Mouse (Mus musculus): Measurements from ENCODE around the gene Igdcc3. TPM values are rescaled to one million over a fixed set of nuclear protein-coding genes. Genes with fewer than 3 reads are reported as not detected.
"Not testable (repeated sequence)": the region's sequence is repeated elsewhere in the genome, so short reads cannot be mapped to it uniquely, and the experiment has no call there.

The Igdcc3 gene
- polyA plus RNA-seq, 2 experiments from 2014 or later: not detected

- ATAC-seq: not testable (repeated sequence)
Measured at GRCm38 (mm10) chr9:65207041-65207815, 66.2 kb downstream of the Igdcc3 start.

DNA sequence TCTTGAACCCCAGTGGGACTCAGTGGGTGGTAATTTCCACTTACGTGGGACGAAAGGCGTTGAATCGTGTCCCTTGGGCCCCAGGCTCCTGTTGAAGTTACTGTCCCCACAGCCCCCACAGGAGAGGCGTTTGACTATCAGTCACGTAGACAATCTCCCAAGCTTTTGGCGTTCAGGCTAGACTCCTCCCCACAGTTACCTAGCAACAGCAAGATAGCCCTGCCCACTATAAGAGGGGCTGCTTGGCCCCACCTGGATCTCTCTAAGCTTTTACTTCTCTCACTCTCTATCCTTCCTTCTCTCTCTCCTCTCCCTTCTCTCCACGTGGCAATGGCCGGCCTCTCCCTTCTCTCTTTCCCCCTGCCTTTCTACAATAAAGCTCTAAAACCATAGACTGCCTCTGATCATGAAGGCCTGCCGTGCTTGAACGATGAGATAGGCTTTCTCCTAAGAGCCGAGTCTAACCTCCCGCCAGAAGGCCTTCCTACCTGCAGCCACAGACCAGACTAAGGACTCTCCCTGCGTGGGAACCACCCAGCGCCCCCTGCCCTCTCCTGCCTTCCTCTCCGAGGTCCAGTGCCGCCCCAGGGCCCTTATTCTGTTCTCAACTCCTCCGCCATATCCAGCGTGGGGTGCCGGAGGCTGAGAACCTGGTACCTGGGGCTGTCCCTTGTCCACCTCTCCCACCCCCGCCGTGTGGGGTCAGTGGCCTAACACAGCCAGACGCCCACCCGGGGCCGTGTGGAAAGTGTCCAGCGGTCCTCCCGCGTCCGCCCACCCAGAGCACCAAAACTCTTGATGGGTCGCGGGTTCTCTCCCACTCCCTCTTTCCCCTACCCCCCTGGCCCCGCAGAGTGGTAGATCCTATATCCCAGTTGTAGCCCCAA is 67.5 kb downstream of the Igdcc3 start:
- no peak for ATAC-seq

DNA sequence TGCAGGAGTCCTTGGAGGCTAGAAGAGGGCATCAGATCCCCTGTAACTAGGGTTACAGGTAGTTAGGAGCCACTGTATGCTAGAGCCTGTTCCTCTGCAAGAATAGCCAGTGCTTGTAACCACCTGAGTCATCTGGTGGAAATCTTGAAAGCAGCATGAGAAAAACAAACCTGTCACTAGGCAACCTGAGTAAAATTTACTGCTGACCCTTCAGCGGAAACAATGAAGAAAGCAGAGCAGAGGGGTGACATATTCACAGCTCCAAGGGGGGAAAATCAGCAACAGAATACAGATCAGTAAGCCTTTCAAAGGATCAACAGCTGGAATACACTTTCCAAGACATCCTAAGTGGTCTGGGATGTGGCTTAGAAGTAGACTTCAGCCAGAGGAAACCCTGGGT is 70.6 kb downstream of the Igdcc3 start:
- no peak for ATAC-seq

GRCm38 (mm10) chr9:65214425-65214777 is 73.4 kb downstream of the Igdcc3 start:
- no peak for ATAC-seq

DNA sequence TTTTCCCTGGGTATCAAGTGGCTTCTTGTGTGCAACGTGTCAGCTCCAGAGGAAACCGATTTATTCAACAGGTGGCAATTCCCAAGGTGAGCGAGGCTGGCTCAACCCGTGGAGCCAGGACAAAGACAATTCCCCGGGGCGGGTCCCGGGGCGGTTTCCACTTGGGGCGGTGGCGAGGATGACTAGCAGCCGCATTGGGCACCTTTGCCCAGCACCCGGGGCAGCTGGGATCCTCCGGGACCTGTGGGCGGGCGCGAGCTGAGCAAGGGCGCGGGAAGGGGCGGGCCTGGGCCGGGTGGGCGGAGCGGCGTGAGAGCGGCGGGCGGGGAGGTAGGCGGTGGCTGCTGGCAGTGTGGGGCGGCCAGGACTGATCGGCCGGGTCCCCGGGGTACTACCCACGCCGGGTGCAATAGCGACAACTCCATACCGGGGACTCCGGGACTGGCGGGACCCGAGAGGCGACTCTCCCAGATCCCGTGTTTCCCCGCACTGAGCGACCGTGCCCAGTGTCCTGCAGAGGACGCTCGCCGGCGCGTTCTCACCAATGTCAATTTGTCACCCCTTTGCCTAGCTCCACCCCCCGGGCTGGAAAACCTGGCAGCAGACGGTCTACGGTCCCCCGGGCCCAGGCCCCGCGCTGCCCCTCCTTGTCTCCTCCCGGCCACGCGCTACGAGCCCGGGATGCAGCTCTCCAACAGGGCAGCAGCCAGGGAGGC is 73.9 kb downstream of the Igdcc3 start:
- peak; percentile 80 for ATAC-seq

DNA sequence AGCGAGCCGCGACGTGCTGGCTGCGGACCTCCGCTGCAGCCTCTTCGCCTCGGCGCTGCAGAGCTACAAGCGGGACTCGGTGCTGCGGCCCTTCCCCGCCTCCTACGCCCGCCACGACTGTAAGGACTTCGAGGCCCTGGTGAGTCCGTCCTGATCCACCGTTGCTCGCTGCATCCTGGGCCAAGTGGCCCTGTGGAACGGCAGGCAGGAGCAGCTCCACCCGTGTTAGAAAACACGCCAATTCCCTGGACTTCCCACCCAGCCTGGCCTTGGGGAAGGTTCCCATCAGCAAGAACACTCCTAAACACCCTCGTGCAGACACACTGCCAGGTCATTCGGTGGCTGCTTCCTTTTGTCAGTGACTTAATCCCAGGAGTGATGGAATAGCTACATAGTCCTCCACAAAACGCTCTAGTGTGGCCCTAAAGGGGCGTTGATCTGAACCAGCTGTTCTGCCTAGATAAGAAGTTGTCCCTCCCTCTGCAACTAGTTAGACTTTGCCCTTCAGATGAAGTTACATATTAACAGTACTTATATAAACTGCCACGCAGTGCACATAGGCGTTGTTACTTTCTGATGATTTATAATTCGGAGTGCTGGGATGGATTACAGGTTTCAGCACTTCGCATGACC is 74.6 kb downstream of the Igdcc3 start:
- ATAC-seq: no peak

- ATAC-seq: peak; percentile 74
Measured at GRCm38 (mm10) chr9:65216972-65217371, 76.0 kb downstream of the Igdcc3 start.

DNA sequence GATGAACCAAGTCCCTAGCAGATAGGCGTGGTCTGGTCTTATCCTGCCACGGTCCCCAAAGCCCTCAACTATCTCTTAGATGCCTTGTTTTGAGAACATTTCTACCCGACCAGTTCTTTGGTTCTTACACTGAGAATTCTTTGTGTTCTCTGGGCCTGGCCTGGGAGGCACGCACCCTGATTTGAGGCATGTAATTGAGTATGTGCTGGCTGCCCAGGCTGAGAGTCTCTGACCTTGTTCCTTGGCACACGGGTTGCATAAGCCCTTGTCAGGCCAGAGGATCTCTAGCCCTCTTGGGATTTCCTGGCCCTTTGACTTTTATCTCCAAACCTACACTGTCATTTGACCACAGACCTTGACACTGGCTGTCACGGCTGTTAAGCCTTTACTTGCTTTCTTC is 76.7 kb downstream of the Igdcc3 start:
- ATAC-seq: no peak

GRCm38 (mm10) chr9:65218916-65219315 is 77.9 kb downstream of the Igdcc3 start:
- ATAC-seq: no peak

DNA sequence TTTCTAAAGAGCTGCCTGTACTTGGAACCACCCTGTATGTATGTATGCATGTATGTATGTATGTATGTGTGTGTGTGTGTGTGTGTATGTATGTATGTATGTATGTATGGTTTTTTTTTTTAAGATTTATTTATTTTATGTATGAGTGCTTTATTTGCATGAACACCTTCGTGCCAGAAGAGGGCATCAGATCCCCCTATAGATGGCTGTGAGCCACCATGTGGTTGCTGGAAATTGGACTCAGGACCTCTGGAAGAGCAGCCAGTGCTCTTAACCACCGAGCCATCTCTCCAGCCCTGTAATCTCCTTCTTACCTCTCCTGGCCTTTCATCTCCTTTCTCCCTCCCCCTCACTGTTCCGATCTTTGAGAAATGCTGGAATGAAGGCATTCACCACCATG is 79.4 kb downstream of the Igdcc3 start:
- not testable (repeated sequence) for ATAC-seq

- no peak for ATAC-seq
Measured at GRCm38 (mm10) chr9:65223927-65224326, 82.9 kb downstream of the Igdcc3 start.

DNA sequence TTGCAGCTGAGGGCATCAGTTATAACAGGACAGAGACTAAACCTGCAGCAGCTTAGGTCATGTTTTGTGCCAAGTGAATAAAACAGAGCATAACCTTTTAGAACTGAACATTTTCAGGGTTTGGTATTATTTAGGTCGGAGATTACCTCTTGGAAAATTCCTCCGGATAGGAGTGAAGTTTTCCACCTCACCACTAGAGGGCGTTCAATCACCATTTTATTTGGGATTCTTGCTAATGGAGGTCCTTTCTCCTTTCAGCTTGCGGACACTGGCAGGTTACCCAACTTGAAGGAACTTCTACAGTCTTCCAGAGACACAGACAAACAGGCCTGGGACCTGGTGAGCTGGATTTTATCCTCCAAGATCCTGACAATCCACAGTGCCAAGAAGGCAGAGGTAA is 84.8 kb downstream of the Igdcc3 start:
- no peak for ATAC-seq

GRCm38 (mm10) chr9:65230250-65230649 is 89.3 kb downstream of the Igdcc3 start:
- no peak for ATAC-seq

GRCm38 (mm10) chr9:65231284-65231683 is 90.3 kb downstream of the Igdcc3 start:
- ATAC-seq: no peak

- ATAC-seq: no peak
Measured at GRCm38 (mm10) chr9:65233243-65233985, 92.4 kb downstream of the Igdcc3 start.

DNA sequence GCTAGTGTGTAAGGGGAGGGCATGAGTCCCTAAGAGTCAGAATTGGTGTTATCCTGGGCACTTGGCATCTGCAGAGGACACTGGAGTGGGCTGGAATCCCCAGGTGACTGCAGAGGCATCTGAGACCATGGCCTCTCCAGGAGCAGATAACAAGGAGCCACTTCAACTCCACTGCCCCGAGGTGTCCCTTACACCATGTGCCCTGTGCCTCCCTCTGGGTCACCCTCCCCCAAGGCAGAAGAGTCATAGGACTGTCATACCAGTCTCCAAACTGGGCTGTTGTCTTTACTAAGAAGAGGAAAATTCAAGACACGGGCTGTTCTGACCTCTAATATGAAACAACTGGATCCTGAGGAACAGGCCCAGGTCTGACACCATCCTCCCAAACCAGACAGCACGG is 93.7 kb downstream of the Igdcc3 start:
- no peak for ATAC-seq

Other genes with a start within 250 kb of the Igdcc3 start
- under 1 TPM; 0.09 to 0.44 TPM for gene Slc24a1, start 189.6 kb upstream of the Igdcc3 start, polyA plus RNA-seq (2017; shearing (Covaris generic))
- gene Ints14, start 180.3 kb upstream of the Igdcc3 start, polyA plus RNA-seq (2017; shearing (Covaris generic)): 10 to 100 TPM; 41.1 to 45.7 TPM
- 100 to 1,000 TPM; 133 to 142 TPM for gene Hacd3, start 119.5 kb upstream of the Igdcc3 start, polyA plus RNA-seq (2017; shearing (Covaris generic))
- 10 to 100 TPM; 19.9 to 23.4 TPM for gene Dpp8, start 108.8 kb upstream of the Igdcc3 start, polyA plus RNA-seq (2017; shearing (Covaris generic))
- under 1 TPM in 1 of 2 experiments, not detected in 1; 0.05 TPM for gene Igdcc4, start 39.7 kb upstream of the Igdcc3 start, polyA plus RNA-seq (2017; shearing (Covaris generic))
- 1 to 10 TPM; 6.4 to 7.5 TPM for gene Parp16, start 54.2 kb downstream of the Igdcc3 start, polyA plus RNA-seq (2017; shearing (Covaris generic))
- gene Cilp, start 124.0 kb downstream of the Igdcc3 start, polyA plus RNA-seq (2017; shearing (Covaris generic)): not detected
- 10 to 100 TPM; 35.2 to 36.3 TPM for gene Clpx, start 153.1 kb downstream of the Igdcc3 start, polyA plus RNA-seq (2017; shearing (Covaris generic))
- gene Pdcd7, start 204.9 kb downstream of the Igdcc3 start, polyA plus RNA-seq (2017; shearing (Covaris generic)): 1 to 10 TPM; 4.5 to 7.7 TPM
- gene Ubap1l, start 219.9 kb downstream of the Igdcc3 start, polyA plus RNA-seq (2017; shearing (Covaris generic)): not detected